Mouse (Mus musculus): ENCODE measurements at regions not wholly inside any gene's neighbourhood (a gene's known extent, or its start where the extent isn't known, plus 50 kb on each side); places are given as distances from the start of the nearest gene placed in this dataset.

DNA sequence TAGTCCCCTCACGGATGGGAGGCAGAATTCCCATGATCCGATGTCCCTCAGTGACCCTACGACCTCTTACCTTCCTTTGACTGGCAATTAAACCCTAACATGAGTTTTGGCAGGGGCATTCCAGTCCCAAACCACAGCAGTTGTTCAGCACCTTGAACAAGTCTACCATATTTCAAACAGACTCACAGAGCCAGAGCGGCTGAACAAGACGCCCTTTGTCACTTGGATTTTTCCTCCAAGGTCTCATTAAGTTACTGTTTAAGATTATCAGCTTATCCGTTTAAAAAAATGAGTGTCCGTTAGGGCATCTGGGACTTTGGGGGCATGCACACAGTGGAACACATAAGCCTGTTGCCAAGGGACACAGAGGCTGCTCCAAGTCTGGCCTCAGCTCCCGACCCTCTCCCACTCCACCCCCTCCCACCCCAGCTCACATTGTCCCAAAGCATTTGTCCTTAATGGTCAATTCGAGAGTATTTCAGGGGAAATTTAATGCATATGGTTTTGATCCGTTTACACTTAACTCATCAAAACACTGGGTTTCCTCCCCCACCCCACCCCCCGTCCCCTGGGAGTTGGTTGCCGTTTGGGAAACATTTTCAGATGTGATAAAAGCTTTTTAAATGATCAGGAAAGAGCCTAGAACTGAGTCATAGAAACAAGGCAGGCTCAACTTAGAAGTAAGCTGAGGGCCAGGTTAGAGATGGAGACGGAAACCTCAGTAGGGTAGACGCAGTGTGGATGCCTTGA lies 87.4 kb upstream of the Habp2 start:
- TF ChIP-seq EP300 (IDR thresholded peaks at IDR 0.05; ENCODE audit: low read depth) (no peak), CTCF (IDR thresholded peaks at IDR 0.05; ENCODE audit: low read depth) (no peak)

Data from heart, postnatal 0 days (tissue).